12 mouse cellular contexts compared by ENCODE assay signal in genomic region chr13:51705882-51706854, GRCm38 (mm10). TPM values are rescaled to one million over a fixed set of nuclear protein-coding genes. Genes with fewer than 3 reads are reported as not detected.
A peak's percentile ranks its signal among the peaks of the same experiment; 100 is the strongest.
DNase-seq lines count a peak whose midpoint lies in the region; ATAC-seq and TF ChIP-seq lines count a peak whose summit lies in the region.
"Had no signal": no experiment of that assay in that cellular context is flagged by ENCODE, and none has a peak within 500 bp of the region (broad histone marks: within the 10 kb centered on the region; RNA-seq: fewer than 3 reads in every experiment).

No protein-coding gene starts in this region.

- no peak overlapping the region for H3K4me2 ChIP-seq in heart, embryonic 14.5 days (ENCODE audit: low read length)
- no peak overlapping the region for H3K4me2 ChIP-seq in liver, embryonic 15.5 days
- H3K4me2 ChIP-seq in stomach, postnatal 0 days (replicated peaks; ENCODE audit: low read depth): peak overlapping the region; percentile 20
- H3K4me2 ChIP-seq in midbrain, embryonic 16.5 days (ENCODE audit: low read length): no peak overlapping the region
- H3K4me2 ChIP-seq: heart, embryonic 11.5 days; hindbrain, embryonic 15.5 days had no signal

- DNase-seq in heart, postnatal 25 days (ENCODE audit: low spot score): no peak
- DNase-seq in lung, postnatal 10 days: peak; percentile 16
- no peak for DNase-seq in lung, adult 2 months
- no peak for DNase-seq in stomach, postnatal 0 days (ENCODE audit: low spot score)
- DNase-seq: spleen, adult 18-20 months had no signal

- H3K36me3 ChIP-seq in heart, embryonic 14.5 days (ENCODE audit: control insufficient read depth, insufficient read depth, low read length): peaks cover 29% of the 10 kb centered on the region
- H3K36me3 ChIP-seq in liver, embryonic 15.5 days (replicated peaks): peaks cover 21% of the 10 kb centered on the region; the same call in 1 of the 2 replicates
- no peaks in the 10 kb centered on the region; the same call in 1 of the 2 replicates for H3K36me3 ChIP-seq in stomach, postnatal 0 days (ENCODE audit: control insufficient read depth, insufficient read depth, low read length)
- H3K36me3 ChIP-seq in midbrain, embryonic 16.5 days (ENCODE audit: control insufficient read depth, insufficient read depth, low read length): peaks cover 13% of the 10 kb centered on the region

- 0 out of 2 replicates have a peak overlapping the region, but pooled peaks have one; percentile 8 for H3K9ac ChIP-seq in heart, embryonic 14.5 days (ENCODE audit: low read length)
- no peak overlapping the region for H3K9ac ChIP-seq in liver, embryonic 15.5 days
- no peak overlapping the region; the same call in 1 of the 2 replicates for H3K9ac ChIP-seq in stomach, postnatal 0 days (ENCODE audit: low read length)
- no peak overlapping the region for H3K9ac ChIP-seq in midbrain, embryonic 16.5 days (ENCODE audit: low read depth, low read length)
- H3K9ac ChIP-seq: hindbrain, embryonic 15.5 days had no signal

- TF ChIP-seq EP300 in stomach, postnatal 0 days (optimal IDR thresholded peaks at IDR 0.05): no peak

- intact Hi-C loops in heart, postnatal 25 days (cut with DNase I): no loop called here

- no peak for ATAC-seq in heart, embryonic 14.5 days (ENCODE audit: insufficient number of reproducible peaks, insufficient read depth, low FRiP score, low read depth)
- 0 out of 2 replicates have a peak, but pooled peaks have one; percentile 35 for ATAC-seq in liver, embryonic 15.5 days (ENCODE audit: insufficient read depth)
- no peak for ATAC-seq in stomach, postnatal 0 days (ENCODE audit: low FRiP score, low TSS enrichment)
- no peak for ATAC-seq in granulocyte monocyte progenitor cell, adult 5-6 weeks (replicated peaks; ENCODE audit: poor library complexity, severe bottlenecking)
- ATAC-seq in midbrain, embryonic 16.5 days: no peak
- ATAC-seq: Patski had no signal

- H3K27me3 ChIP-seq in heart, embryonic 14.5 days (ENCODE audit: control insufficient read depth, insufficient read depth, low read length): no peaks in the 10 kb centered on the region
- no peaks in the 10 kb centered on the region for H3K27me3 ChIP-seq in liver, embryonic 15.5 days
- no peaks in the 10 kb centered on the region for H3K27me3 ChIP-seq in stomach, postnatal 0 days (ENCODE audit: control insufficient read depth, insufficient read depth, low read length)
- H3K27me3 ChIP-seq in midbrain, embryonic 16.5 days (ENCODE audit: control insufficient read depth, insufficient read depth, low read depth, low read length): no peaks in the 10 kb centered on the region
- H3K27me3 ChIP-seq: hindbrain, embryonic 15.5 days; Patski had no signal

- no peak overlapping the region for H3K4me3 ChIP-seq in heart, embryonic 14.5 days (ENCODE audit: control insufficient read depth in 1 of 2, insufficient read depth in 1 of 2, low read depth in 1 of 2, low read length in 2 of 2)
- no peak overlapping the region for H3K4me3 ChIP-seq in lung, adult 2 months (replicated peaks; ENCODE audit: extremely low read depth, low read depth, low read length)
- no peak overlapping the region for H3K4me3 ChIP-seq in liver, embryonic 15.5 days (replicated peaks)
- H3K4me3 ChIP-seq in stomach, postnatal 0 days (ENCODE audit: low read depth, low read length): no peak overlapping the region
- H3K4me3 ChIP-seq in midbrain, embryonic 16.5 days (ENCODE audit: low read depth, low read length): no peak overlapping the region
- H3K4me3 ChIP-seq: hindbrain, embryonic 15.5 days had no signal

- H3K27ac ChIP-seq in heart, embryonic 14.5 days (replicated peaks in 1 of 2; ENCODE audit: control insufficient read depth in 1 of 2, insufficient read depth in 1 of 2, low read depth in 2 of 2, low read length in 2 of 2): no peak overlapping the region
- no peak overlapping the region for H3K27ac ChIP-seq in liver, embryonic 15.5 days (replicated peaks)
- H3K27ac ChIP-seq in stomach, postnatal 0 days (replicated peaks): peak overlapping the region; percentile 13; the same call in 1 of the 2 replicates
- no peak overlapping the region for H3K27ac ChIP-seq in midbrain, embryonic 16.5 days (ENCODE audit: low read length)
- H3K27ac ChIP-seq: hindbrain, embryonic 15.5 days had no signal

- no peaks in the 10 kb centered on the region for H3K9me3 ChIP-seq in heart, embryonic 14.5 days (ENCODE audit: control insufficient read depth, low read length)
- no peaks in the 10 kb centered on the region for H3K9me3 ChIP-seq in liver, embryonic 15.5 days (replicated peaks)
- H3K9me3 ChIP-seq in stomach, postnatal 0 days (ENCODE audit: control insufficient read depth, low read length): no peaks in the 10 kb centered on the region
- H3K9me3 ChIP-seq in midbrain, embryonic 16.5 days (replicated peaks; ENCODE audit: control insufficient read depth, low read length, poor library complexity, severe bottlenecking): no peaks in the 10 kb centered on the region
- H3K9me3 ChIP-seq: hindbrain, embryonic 15.5 days had no signal

- no peak for TF ChIP-seq CTCF in lung, adult 2 months (IDR thresholded peaks at IDR 0.05; ENCODE audit: insufficient read depth, low read length)
- TF ChIP-seq CTCF in stomach, postnatal 0 days (IDR thresholded peaks at IDR 0.05; ENCODE audit: low read depth): no peak

- no peak for TF ChIP-seq POLR2A in lung, adult 2 months (IDR thresholded peaks at IDR 0.05; ENCODE audit: borderline replicate concordance, extremely low read depth, low read depth, low read length)

- H3K4me1 ChIP-seq in heart, embryonic 14.5 days (ENCODE audit: control insufficient read depth in 2 of 2, insufficient read depth in 2 of 2, low read length in 2 of 2): no peaks in the 10 kb centered on the region; a peak in 1 of 4 replicates
- no peaks in the 10 kb centered on the region; the same call in 1 of the 2 replicates for H3K4me1 ChIP-seq in lung, adult 2 months (ENCODE audit: control insufficient read depth, insufficient read depth, low read length)
- peaks cover 16% of the 10 kb centered on the region for H3K4me1 ChIP-seq in liver, embryonic 15.5 days (replicated peaks)
- H3K4me1 ChIP-seq in stomach, postnatal 0 days (replicated peaks; ENCODE audit: control insufficient read depth, insufficient read depth): no peaks in the 10 kb centered on the region
- no peaks in the 10 kb centered on the region for H3K4me1 ChIP-seq in midbrain, embryonic 16.5 days (ENCODE audit: control insufficient read depth, insufficient read depth, low read length)
- H3K4me1 ChIP-seq: hindbrain, embryonic 15.5 days had no signal

- WGBS in heart, embryonic 14.5 days: 65% methylated on average over 22 of the region's 22 CpGs
- 76% methylated on average over 22 of the region's 22 CpGs for WGBS in lung, adult 2 months
- WGBS in liver, embryonic 15.5 days (ENCODE audit: insufficient replicate concordance): 72% methylated on average over 22 of the region's 22 CpGs
- WGBS in stomach, postnatal 0 days: 46% methylated on average over 22 of the region's 22 CpGs
- WGBS in midbrain, embryonic 16.5 days: 70% methylated on average over 22 of the region's 22 CpGs

RNA-seq across cellular contexts. Expression of gene Secisbp2, which starts 54.7 kb away (rescaled TPM):
- 26.0 and 27.7 TPM in 2 replicates for polyA plus RNA-seq in heart, embryonic 14.5 days (2014; fragmentation: Nextera tagmentation; extraction: Ambion mirVana)
- 10 to 100 TPM; 13.9 to 14.6 TPM for total RNA-seq in heart, postnatal 25 days (2021)
- polyA plus RNA-seq in lung, adult 2 months (2012; rRNA removed): 18.1 and 21.3 TPM in 2 replicates
- polyA plus RNA-seq in liver, embryonic 15.5 days (2015; fragmentation: Nextera tagmentation; extraction: Ambion mirVana): 13.0 and 14.8 TPM in 2 replicates
- 21.2 and 21.4 TPM in 2 replicates for polyA plus RNA-seq in stomach, postnatal 0 days (2015; fragmentation: Nextera tagmentation; extraction: Ambion mirVana)
- 19.6 and 30.8 TPM in 2 replicates for total RNA-seq in granulocyte monocyte progenitor cell, adult 5-6 weeks (2014; fragmentation: Nextera tagmentation)
- total RNA-seq in granulocyte monocyte progenitor cell, adult 5-6 weeks (2017): 24.7 and 26.2 TPM in 2 replicates
- polyA plus RNA-seq in midbrain, embryonic 16.5 days (2015; fragmentation: Nextera tagmentation; extraction: Ambion mirVana): 29.4 and 33.6 TPM in 2 replicates
